Mouse (Mus musculus): ENCODE measurements at regions not wholly inside any gene's neighbourhood (a gene's known extent, or its start where the extent isn't known, plus 50 kb on each side); places are given as distances from the start of the nearest gene placed in this dataset.
"Not testable (repeated sequence)": the region's sequence is repeated elsewhere in the genome, so short reads cannot be mapped to it uniquely, and the experiment has no call there.

- DNase-seq, result no peak
These were observed 339.8 kb upstream of the Rgs17 start for GRCm38 (mm10) chr10:6262029-6262428.

- no peak for DNase-seq
These were observed 343.5 kb upstream of the Rgs17 start for GRCm38 (mm10) chr10:6265662-6266061.

DNA sequence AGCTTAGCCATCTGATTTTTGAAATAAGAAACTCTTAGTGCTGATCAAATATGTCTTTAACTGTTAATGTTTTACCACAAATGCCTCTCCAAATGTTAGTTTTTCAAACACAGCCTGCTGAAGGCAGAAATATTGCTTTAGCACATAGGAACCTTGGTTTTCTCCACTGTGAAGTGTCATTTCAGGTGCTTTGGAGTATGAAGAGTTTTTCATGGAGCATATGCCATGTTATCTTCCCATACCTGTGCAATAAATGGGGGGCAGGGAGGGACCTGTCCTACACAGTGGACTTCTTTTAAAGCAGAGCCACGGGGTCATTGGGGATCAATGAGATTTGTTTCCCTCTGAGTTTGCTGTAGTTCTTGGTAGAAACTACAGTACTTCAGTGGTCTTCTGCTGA lies 369.2 kb upstream of the Rgs17 start:
- DNase-seq, result no peak

GRCm38 (mm10) chr10:6296621-6297020 lies 374.4 kb upstream of the Rgs17 start:
- DNase-seq, result no peak

DNA sequence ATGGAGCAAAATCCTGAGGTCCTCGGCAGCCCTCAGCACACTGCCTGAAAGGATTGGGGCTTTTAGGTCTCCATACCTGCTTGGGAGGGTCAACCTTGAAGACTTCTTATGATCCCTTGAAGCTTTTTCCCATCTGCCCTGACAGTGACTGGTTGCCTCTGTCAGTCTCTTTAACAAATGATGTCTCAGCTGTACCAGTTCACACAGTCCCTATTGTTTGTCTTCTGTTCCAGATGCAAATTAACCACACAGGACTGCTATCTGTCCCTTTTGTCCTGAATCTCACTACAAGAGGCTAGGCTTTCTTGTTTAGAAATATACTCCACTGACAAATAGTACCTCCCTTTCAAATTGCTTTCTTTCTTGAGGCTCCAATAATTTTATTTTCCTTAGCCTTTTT lies 375.6 kb upstream of the Rgs17 start:
- no peak for DNase-seq

DNA sequence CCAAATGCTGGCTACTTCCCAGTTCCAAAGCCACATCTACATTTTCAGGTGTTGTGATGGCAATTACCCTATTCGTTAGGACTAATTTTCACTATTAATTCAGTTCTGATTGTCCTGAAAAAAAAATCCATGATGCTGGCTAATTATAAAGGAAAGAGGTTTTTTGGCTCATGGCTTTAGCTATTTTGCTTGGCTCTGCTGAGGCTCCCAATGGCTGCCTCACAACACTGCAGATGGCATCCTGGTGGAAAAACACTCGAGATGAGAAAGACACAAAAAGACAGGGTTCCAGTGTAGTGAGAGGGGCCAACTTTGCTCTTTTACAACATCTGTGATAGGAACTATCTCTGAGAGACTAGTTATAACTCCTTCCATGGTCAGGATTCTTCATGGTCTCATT lies 376.5 kb upstream of the Rgs17 start:
- no peak for DNase-seq

GRCm38 (mm10) chr10:6301514-6301913 lies 379.3 kb upstream of the Rgs17 start:
- DNase-seq, result peak; percentile 2

- no peak for DNase-seq
These were observed 387.2 kb upstream of the Rgs17 start for GRCm38 (mm10) chr10:6309351-6309750.

DNA sequence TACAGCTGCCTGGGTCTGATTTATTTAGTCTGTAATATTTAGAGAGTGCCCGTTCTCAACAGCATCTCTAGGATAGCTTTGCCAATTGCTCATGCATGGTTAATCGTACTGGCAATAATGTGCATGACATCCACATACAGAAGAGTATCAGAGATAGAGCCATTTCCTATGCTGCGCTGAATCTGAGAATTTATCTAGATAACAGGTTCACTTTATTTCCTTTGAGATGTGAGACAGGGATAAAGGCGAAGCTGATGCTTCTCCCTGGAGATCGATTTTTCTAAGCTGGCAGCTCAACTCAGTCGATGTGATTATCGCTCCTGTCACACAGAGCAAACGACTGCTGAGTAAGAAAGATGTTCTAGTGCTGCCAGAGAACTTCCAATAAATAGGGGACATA lies 416.7 kb upstream of the Oprm1 start:
- no peak for DNase-seq

GRCm38 (mm10) chr10:6349216-6349615 lies 409.1 kb upstream of the Oprm1 start:
- not testable (repeated sequence) for DNase-seq

GRCm38 (mm10) chr10:6366182-6366581 lies 392.1 kb upstream of the Oprm1 start:
- DNase-seq, result no peak

GRCm38 (mm10) chr10:6371666-6372065 lies 386.6 kb upstream of the Oprm1 start:
- no peak for DNase-seq

DNA sequence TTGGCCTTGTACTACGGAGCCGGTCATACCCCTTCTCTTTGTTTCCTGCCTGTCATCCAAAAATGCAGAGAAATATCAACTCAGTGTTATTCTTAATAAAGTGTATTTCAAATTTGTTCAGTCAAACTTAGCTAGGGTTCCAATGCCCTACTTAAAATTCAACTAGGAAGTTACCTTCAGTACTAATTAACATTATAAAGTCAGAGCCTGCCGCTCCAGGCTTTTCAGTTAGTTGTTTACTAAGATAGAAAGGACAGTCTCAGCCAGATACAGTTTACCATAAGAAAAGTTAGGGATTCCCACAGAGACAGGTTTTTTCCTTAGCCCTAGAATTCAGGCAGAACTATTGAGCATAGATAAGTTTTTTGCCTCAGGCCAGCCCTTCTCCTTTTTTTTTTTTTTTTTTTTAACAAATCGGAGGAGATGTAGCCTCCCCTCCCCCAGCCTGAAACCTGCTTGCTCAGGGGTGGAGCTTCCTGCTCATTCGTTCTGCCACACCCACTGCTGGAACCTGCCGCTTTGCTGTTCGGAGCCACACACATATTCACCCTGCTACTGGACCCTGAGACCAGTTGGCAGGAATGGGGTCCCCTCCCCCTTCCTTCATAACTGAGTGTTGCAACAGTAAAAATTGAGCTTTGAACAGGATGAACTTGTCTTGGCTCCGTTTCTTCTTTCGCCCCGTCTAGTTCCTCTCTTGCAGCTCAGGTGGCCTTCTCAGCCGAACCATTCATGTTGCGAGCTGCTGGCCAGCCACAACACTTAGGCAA lies 340.8 kb upstream of the Oprm1 start:
- DNase-seq, result peak; percentile 10

DNA sequence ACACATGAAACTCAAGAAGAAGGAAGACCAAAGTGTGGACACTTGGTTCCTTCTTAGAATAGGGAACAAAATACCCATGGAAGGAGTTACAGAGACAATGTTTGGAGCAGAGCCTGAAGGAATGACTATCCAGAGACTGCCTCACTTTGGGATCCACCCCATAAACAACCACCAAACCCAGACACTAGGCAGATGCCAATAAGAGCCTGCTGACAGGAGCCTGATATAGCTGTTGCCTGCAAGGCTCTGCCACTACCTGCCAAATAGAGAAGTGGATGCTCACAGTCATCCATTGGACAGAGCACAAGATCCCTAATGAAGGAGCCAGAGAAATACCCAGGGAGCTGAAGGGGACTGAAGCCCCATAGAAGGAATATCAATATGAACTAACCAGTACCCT lies 340.1 kb upstream of the Oprm1 start:
- not testable (repeated sequence) for DNase-seq

DNA sequence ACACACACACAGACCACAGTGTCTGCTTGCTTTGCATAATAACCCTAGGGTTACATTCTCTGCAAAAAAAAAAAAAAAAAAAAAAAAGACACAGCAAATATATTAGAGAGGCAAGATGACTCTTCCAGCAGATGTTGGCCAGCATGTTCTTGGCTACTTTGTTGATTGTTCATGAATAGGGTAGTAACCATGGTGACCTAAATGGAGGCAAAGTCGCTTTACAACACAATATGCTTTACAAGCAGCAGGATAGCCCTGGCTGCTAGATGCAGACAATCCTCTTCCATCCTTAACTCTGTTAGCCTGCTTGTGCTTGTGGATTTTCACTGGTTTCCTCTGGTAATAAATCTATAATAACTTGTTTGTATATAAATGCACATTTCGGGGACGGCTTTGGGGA lies 292.5 kb upstream of the Oprm1 start:
- no peak for DNase-seq

- no peak for DNase-seq
These were observed 278.0 kb upstream of the Oprm1 start for GRCm38 (mm10) chr10:6480350-6480749.

- DNase-seq, result no peak
These were observed 269.7 kb upstream of the Oprm1 start for GRCm38 (mm10) chr10:6488605-6489004.

- no peak for DNase-seq
These were observed 265.6 kb upstream of the Oprm1 start for GRCm38 (mm10) chr10:6492694-6493093.

DNA sequence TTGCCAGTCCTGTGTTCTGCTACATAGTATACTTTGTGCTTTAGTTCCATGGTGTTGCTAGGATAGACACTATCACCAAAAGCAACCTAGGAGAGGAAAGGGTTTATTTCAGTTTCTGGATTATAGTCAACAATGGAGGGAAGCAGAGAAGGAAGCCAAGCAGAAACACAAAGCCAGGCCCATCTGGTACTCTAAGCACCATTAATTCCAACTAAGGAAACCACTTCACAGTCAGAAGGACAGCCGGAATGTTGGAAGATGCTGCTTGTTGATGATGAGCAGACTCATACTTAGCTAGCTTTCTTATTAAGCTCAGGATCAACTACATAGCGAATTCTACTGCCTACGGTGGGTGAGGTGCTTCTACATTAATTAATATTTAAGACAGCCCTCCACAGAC lies 263.2 kb upstream of the Oprm1 start:
- DNase-seq, result no peak

DNA sequence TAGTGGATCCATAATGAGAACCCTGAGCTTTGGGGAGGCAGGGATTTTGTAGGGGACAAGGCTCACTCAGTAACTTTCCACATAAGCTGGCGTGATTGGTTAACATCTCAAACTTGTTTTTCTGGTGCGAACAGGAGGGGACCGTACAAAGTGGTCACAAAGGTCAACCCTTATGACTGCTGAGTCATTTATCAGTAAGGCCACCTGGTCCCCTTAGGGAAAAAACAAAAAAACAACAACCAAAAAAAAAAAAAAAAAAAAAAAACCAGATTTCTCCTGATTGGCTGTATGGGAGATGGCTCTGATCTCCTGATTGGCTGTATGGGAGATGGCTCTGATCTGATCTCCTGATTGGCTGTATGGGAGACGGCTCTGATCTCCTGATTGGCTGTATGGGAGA lies 244.0 kb upstream of the Oprm1 start:
- DNase-seq, result no peak

- DNase-seq, result no peak
These were observed 195.8 kb upstream of the Oprm1 start for GRCm38 (mm10) chr10:6562516-6562915.

GRCm38 (mm10) chr10:6578616-6579015 lies 179.7 kb upstream of the Oprm1 start:
- DNase-seq, result no peak

DNA sequence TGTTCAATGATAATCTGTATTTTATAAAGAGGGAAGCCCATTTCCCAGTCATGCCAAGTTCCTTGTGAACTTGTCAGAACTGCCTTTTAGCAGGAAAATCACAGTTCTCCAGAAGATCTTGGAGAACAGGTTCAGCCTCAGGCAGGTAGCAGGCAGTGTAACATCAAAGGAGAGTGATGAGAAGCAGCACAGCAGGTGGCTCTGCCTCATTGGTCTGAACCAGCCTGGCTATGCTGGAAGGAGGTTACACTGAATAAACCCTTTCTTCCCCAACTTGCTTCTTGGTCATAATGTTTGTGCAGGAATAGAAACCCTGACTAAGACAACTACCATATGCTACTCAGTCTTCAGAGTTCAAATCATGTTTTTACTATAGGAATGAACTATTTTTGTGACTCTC lies 172.5 kb upstream of the Oprm1 start:
- not testable (repeated sequence) for DNase-seq

DNA sequence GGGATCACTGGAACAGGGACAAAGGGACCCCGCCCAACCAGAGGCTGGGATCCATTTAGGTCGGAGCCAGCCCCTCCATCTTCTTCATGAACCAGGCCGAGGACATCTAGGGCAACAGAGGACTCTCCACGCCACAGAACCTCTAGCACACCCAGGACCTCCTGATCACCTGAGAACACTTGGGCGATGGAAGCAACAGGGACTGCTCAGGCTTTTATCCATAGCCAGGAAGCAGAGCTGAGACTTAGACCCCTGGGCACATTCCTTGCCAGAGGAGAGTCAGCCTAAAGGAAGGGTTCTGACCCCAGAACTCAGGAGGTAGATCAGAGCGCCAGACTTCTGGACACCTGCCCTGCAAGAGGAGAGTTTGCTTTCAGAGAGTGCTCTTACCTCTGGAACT lies 168.1 kb upstream of the Oprm1 start:
- no peak for DNase-seq

DNA sequence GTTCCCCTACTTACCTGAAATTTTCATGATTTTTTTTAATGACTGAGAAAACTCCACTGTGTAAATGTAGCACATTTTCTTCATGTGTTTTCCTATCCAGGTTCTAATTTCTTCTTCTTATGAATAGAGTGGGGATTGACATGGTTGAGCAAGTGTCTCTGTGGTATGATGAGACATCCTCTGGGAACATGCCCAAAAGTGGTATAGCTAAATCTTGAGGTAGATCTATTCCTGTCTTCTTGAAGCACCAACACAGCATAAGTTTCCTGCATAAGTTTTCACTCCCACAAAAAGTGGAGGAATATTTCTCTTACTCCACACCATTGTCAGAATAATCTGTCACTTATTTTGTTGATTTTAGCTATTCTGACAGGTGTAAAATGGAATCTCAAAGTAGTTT lies 161.1 kb upstream of the Oprm1 start:
- no peak for DNase-seq

Data from kidney, postnatal 14 days (tissue).